Mouse (Mus musculus): ENCODE results near the gene Adamtsl5.

Adamtsl5 gene

GRCm38 (mm10) chr10:80321014-80321669 lies 27.1 kb downstream of the Adamtsl5 start:
- in situ Hi-C loops (cut with MboI, MseI) = no loop called here

- in situ Hi-C loops (cut with MboI, MseI) = no loop called here
These were observed 27.9 kb downstream of the Adamtsl5 start, which contains the start of gene 2310011J03Rik for GRCm38 (mm10) chr10:80320340-80320760. Gene 2310011J03Rik (minus strand): TSS chr10:80320537.

GRCm38 (mm10) chr10:80317011-80317410 lies 31.2 kb downstream of the Adamtsl5 start:
- in situ Hi-C loops (cut with MboI, MseI) = no loop called here

GRCm38 (mm10) chr10:80316359-80316781 lies 31.8 kb downstream of the Adamtsl5 start:
- in situ Hi-C loops (cut with MboI, MseI) = no loop called here

- in situ Hi-C loops (cut with MboI, MseI) = no loop called here
These were observed 32.9 kb downstream of the Adamtsl5 start for GRCm38 (mm10) chr10:80315315-80315714.

- in situ Hi-C loops (cut with MboI, MseI) = no loop called here
These were observed 33.7 kb downstream of the Adamtsl5 start for GRCm38 (mm10) chr10:80314494-80315001.

GRCm38 (mm10) chr10:80313627-80314201 lies 34.5 kb downstream of the Adamtsl5 start:
- in situ Hi-C loops (cut with MboI, MseI) = no loop called here

- in situ Hi-C loops (cut with MboI, MseI) = no loop called here
These were observed 35.4 kb downstream of the Adamtsl5 start for GRCm38 (mm10) chr10:80312586-80313504.

GRCm38 (mm10) chr10:80311560-80311959 lies 36.7 kb downstream of the Adamtsl5 start:
- in situ Hi-C loops (cut with MboI, MseI) = no loop called here

GRCm38 (mm10) chr10:80304862-80305261 lies 43.4 kb downstream of the Adamtsl5 start:
- in situ Hi-C loops (cut with MboI, MseI) = no loop called here

- in situ Hi-C loops (cut with MboI, MseI) = no loop called here
These were observed 43.8 kb downstream of the Adamtsl5 start for GRCm38 (mm10) chr10:80304458-80304857.

- in situ Hi-C loops (cut with MboI, MseI) = no loop called here
These were observed 45.7 kb downstream of the Adamtsl5 start for GRCm38 (mm10) chr10:80302471-80302881.

GRCm38 (mm10) chr10:80302082-80302355 lies 46.2 kb downstream of the Adamtsl5 start:
- in situ Hi-C loops (cut with MboI, MseI) = no loop called here

- in situ Hi-C loops (cut with MboI, MseI) = no loop called here
These were observed 46.7 kb downstream of the Adamtsl5 start for GRCm38 (mm10) chr10:80301256-80302081.

GRCm38 (mm10) chr10:80300672-80301181 lies 47.5 kb downstream of the Adamtsl5 start:
- in situ Hi-C loops (cut with MboI, MseI) = no loop called here

GRCm38 (mm10) chr10:80299824-80300223 lies 48.4 kb downstream of the Adamtsl5 start:
- in situ Hi-C loops (cut with MboI, MseI) = no loop called here

- in situ Hi-C loops (cut with MboI, MseI) = no loop called here
These were observed 48.9 kb downstream of the Adamtsl5 start for GRCm38 (mm10) chr10:80299301-80299700.

- in situ Hi-C loops (cut with MboI, MseI) = no loop called here
These were observed 49.5 kb downstream of the Adamtsl5 start for GRCm38 (mm10) chr10:80298571-80299281.

GRCm38 (mm10) chr10:80297526-80298133 lies 50.6 kb downstream of the Adamtsl5 start:
- in situ Hi-C loops (cut with MboI, MseI) = no loop called here

GRCm38 (mm10) chr10:80296824-80297223 lies 51.4 kb downstream of the Adamtsl5 start:
- in situ Hi-C loops (cut with MboI, MseI) = no loop called here
